Mouse (Mus musculus) layer of hippocampus, postnatal 25 days (tissue): ENCODE measurements around the gene Itga7. TPM values are rescaled to one million over a fixed set of nuclear protein-coding genes. Genes with fewer than 3 reads are reported as not detected.

ENCODE experiments used
- DNase-seq, 2 experiments: peaks; one replicate each; pipeline ENCODE4 v3.0.0; 2022; ENCODE audit warnings: mixed read lengths in 2 of 2, low spot score in 1 of 2; ENCODE audit errors: extremely low spot score in 1 of 2
- total RNA-seq, 2 experiments: library from RNA; stranded (reverse); gene quantifications; 2 replicates each; pipeline ENCODE4 v1.2.3; 2021

The Itga7 gene
- total RNA-seq, 2 experiments from 2014 or later, result 25.6 to 30.7 TPM

- DNase-seq, result peak in 1 of 2 experiments; percentile 64
Measured at GRCm38 (mm10) chr10:128910066-128910841, 23.4 kb upstream of the Itga7 start.

- DNase-seq, result no peak
Measured at GRCm38 (mm10) chr10:128911430-128911829, 22.2 kb upstream of the Itga7 start.

- no peak for DNase-seq
Measured at GRCm38 (mm10) chr10:128912268-128912667, 21.4 kb upstream of the Itga7 start.

- no peak for DNase-seq
Measured at GRCm38 (mm10) chr10:128912791-128913190, 20.8 kb upstream of the Itga7 start.

GRCm38 (mm10) chr10:128913219-128913618 is 20.4 kb upstream of the Itga7 start:
- peak; percentile 78 to 97 for DNase-seq

GRCm38 (mm10) chr10:128913696-128914095 is 19.9 kb upstream of the Itga7 start:
- no peak for DNase-seq

- DNase-seq, result no peak
Measured at GRCm38 (mm10) chr10:128915550-128915949, 18.1 kb upstream of the Itga7 start.

- no peak for DNase-seq
Measured at GRCm38 (mm10) chr10:128916665-128917064, 17.0 kb upstream of the Itga7 start.

GRCm38 (mm10) chr10:128917400-128917799 is 16.2 kb upstream of the Itga7 start:
- DNase-seq, result no peak

- peak in 1 of 2 experiments; percentile 47 for DNase-seq
Measured at GRCm38 (mm10) chr10:128918246-128918645, 15.4 kb upstream of the Itga7 start.

- no peak for DNase-seq
Measured at GRCm38 (mm10) chr10:128919203-128919631, 14.4 kb upstream of the Itga7 start.

- DNase-seq, result no peak
Measured at GRCm38 (mm10) chr10:128919966-128920365, 13.7 kb upstream of the Itga7 start.

- DNase-seq, result no peak
Measured at GRCm38 (mm10) chr10:128920736-128921161, 12.9 kb upstream of the Itga7 start.

GRCm38 (mm10) chr10:128921251-128921650 is 12.4 kb upstream of the Itga7 start:
- no peak for DNase-seq

GRCm38 (mm10) chr10:128921883-128922821 is 11.5 kb upstream of the Itga7 start:
- DNase-seq, result no peak

- DNase-seq, result no peak
Measured at GRCm38 (mm10) chr10:128922822-128923012, 10.9 kb upstream of the Itga7 start, which contains the start of gene Rdh5. Rdh5 (minus strand) TSS chr10:128922888.

- DNase-seq, result peak; percentile 80 to 87
Measured at GRCm38 (mm10) chr10:128923013-128923691, 10.5 kb upstream of the Itga7 start.

GRCm38 (mm10) chr10:128923935-128924334 is 9.7 kb upstream of the Itga7 start, which contains the start of gene Bloc1s1:
Bloc1s1 (minus strand) TSS chr10:128924035.
- no peak for DNase-seq

GRCm38 (mm10) chr10:128928356-128928755 is 5.3 kb upstream of the Itga7 start:
- DNase-seq, result no peak

GRCm38 (mm10) chr10:128929638-128930378 is 3.8 kb upstream of the Itga7 start:
- no peak for DNase-seq
